8 mouse cellular contexts compared by ENCODE assay signal in genomic region chr12:87199206-87199972, GRCm38 (mm10). TPM values are rescaled to one million over a fixed set of nuclear protein-coding genes. Genes with fewer than 3 reads are reported as not detected.
A peak's percentile ranks its signal among the peaks of the same experiment; 100 is the strongest.
DNase-seq lines count a peak whose midpoint lies in the region; ATAC-seq and TF ChIP-seq lines count a peak whose summit lies in the region.

Gene Samd15, plus strand, starts transcription at chr12:87199723.

- WGBS in embryonic facial prominence, embryonic 12.5 days: under 1% methylated on average over 38 of the region's 38 CpGs
- under 1% methylated on average over 38 of the region's 38 CpGs for WGBS in heart, embryonic 13.5 days
- 1% methylated on average over 38 of the region's 38 CpGs for WGBS in kidney, embryonic 14.5 days
- 2% methylated on average over 38 of the region's 38 CpGs for WGBS in liver, embryonic 13.5 days (ENCODE audit: insufficient replicate concordance)

- peak; percentile 65 to 91 for DNase-seq in adrenal gland, adult (ENCODE audit: inconsistent age in 2 of 2, low spot score in 1 of 2)
- DNase-seq in liver, embryonic 13.5 days: peak; percentile 26
- DNase-seq in natural killer cell, adult 2 months (ENCODE audit: low spot score in 2 of 2): peak; percentile 2 to 24
- peak; percentile 65 for DNase-seq in testis, postnatal 14 days (ENCODE audit: low spot score)

- peak within 1 kb of the TSS; percentile 65 for H3K4me3 ChIP-seq in C2C12 (ENCODE audit: insufficient read depth, poor library complexity, severe bottlenecking)
- peak within 1 kb of the TSS; percentile 87 for H3K4me3 ChIP-seq in embryonic facial prominence, embryonic 12.5 days
- H3K4me3 ChIP-seq in heart, embryonic 13.5 days: peak within 1 kb of the TSS; percentile 93
- H3K4me3 ChIP-seq in kidney, embryonic 14.5 days (ENCODE audit: low read length): peak within 1 kb of the TSS; percentile 91
- H3K4me3 ChIP-seq in liver, embryonic 13.5 days (replicated peaks): peak within 1 kb of the TSS; percentile 74

- H3K27ac ChIP-seq in embryonic facial prominence, embryonic 12.5 days: peak within 1 kb of the TSS; percentile 80
- H3K27ac ChIP-seq in heart, embryonic 13.5 days (replicated peaks): peak within 1 kb of the TSS; percentile 59; the same call in 1 of the 2 replicates
- H3K27ac ChIP-seq in kidney, embryonic 14.5 days (ENCODE audit: low read depth, low read length): peak within 1 kb of the TSS; percentile 30; the same call in 1 of the 2 replicates
- H3K27ac ChIP-seq in liver, embryonic 13.5 days: no peak within 1 kb of the TSS

- H3K79me3 ChIP-seq in C2C12 (ENCODE audit: low read depth): peaks cover 3% of the 10 kb centered on the region

- H3K9ac ChIP-seq in embryonic facial prominence, embryonic 12.5 days: peak within 1 kb of the TSS; percentile 82
- H3K9ac ChIP-seq in heart, embryonic 13.5 days: peak within 1 kb of the TSS; percentile 96
- H3K9ac ChIP-seq in kidney, embryonic 14.5 days (ENCODE audit: low read depth, low read length): peak within 1 kb of the TSS; percentile 89
- H3K9ac ChIP-seq in liver, embryonic 13.5 days: peak within 1 kb of the TSS; percentile 79

- H3ac ChIP-seq in C2C12 (ENCODE audit: control insufficient read depth, insufficient read length, low read depth): peak within 1 kb of the TSS; percentile 60

- TF ChIP-seq CTCF in C2C12 (IDR thresholded peaks at IDR 0.05; ENCODE audit: control insufficient read depth, insufficient read depth, insufficient read length): no peak

- no peaks in the 10 kb centered on the region for H3K27me3 ChIP-seq in C2C12 (ENCODE audit: control insufficient read depth, insufficient read depth, insufficient read length)
- H3K27me3 ChIP-seq in embryonic facial prominence, embryonic 12.5 days: 0 out of 2 replicates have a peak, but pooled peaks cover 2% of the 10 kb centered on the region
- H3K27me3 ChIP-seq in heart, embryonic 13.5 days (replicated peaks): 0 out of 2 replicates have a peak, but pooled peaks cover 4% of the 10 kb centered on the region
- H3K27me3 ChIP-seq in kidney, embryonic 14.5 days (ENCODE audit: control insufficient read depth, insufficient read depth, low read length): no peaks in the 10 kb centered on the region
- peaks cover 31% of the 10 kb centered on the region for H3K27me3 ChIP-seq in liver, embryonic 13.5 days

- peaks cover 15% of the 10 kb centered on the region; the same call in 1 of the 2 replicates for H3K4me1 ChIP-seq in embryonic facial prominence, embryonic 12.5 days
- H3K4me1 ChIP-seq in heart, embryonic 13.5 days: peaks cover 10% of the 10 kb centered on the region
- peaks cover 6% of the 10 kb centered on the region; the same call in 1 of the 2 replicates for H3K4me1 ChIP-seq in kidney, embryonic 14.5 days (ENCODE audit: control insufficient read depth, insufficient read depth, low read length)
- peaks cover 23% of the 10 kb centered on the region for H3K4me1 ChIP-seq in liver, embryonic 13.5 days (replicated peaks)

- H3K36me3 ChIP-seq in C2C12 (ENCODE audit: control insufficient read depth, insufficient read depth): no peaks in the 10 kb centered on the region
- H3K36me3 ChIP-seq in embryonic facial prominence, embryonic 12.5 days: no peaks in the 10 kb centered on the region
- H3K36me3 ChIP-seq in heart, embryonic 13.5 days: no peaks in the 10 kb centered on the region
- no peaks in the 10 kb centered on the region for H3K36me3 ChIP-seq in kidney, embryonic 14.5 days (ENCODE audit: control insufficient read depth, insufficient read depth, low read length)
- no peaks in the 10 kb centered on the region for H3K36me3 ChIP-seq in liver, embryonic 13.5 days

- no peak; the same call in 1 of the 2 replicates for ATAC-seq in embryonic facial prominence, embryonic 12.5 days (ENCODE audit: insufficient number of reproducible peaks, insufficient read depth, low FRiP score, low TSS enrichment)
- ATAC-seq in heart, embryonic 13.5 days (ENCODE audit: extremely low read depth, insufficient number of reproducible peaks, low FRiP score, low TSS enrichment): peak; percentile 44; the same call in 1 of the 2 replicates
- peak; percentile 70; the same call in 1 of the 2 replicates for ATAC-seq in kidney, embryonic 14.5 days (ENCODE audit: low FRiP score, low TSS enrichment)
- peak; percentile 61 for ATAC-seq in liver, embryonic 13.5 days (ENCODE audit: low read depth)

- peaks cover 14% of the 10 kb centered on the region for H3K79me2 ChIP-seq in C2C12 (ENCODE audit: control insufficient read depth, insufficient read depth)

- peak within 1 kb of the TSS; percentile 74 for H3K4me2 ChIP-seq in embryonic facial prominence, embryonic 12.5 days (replicated peaks)
- peak within 1 kb of the TSS; percentile 92 for H3K4me2 ChIP-seq in heart, embryonic 13.5 days
- H3K4me2 ChIP-seq in kidney, embryonic 14.5 days (replicated peaks; ENCODE audit: low read depth, low read length): peak within 1 kb of the TSS; percentile 95
- H3K4me2 ChIP-seq in liver, embryonic 13.5 days: peak within 1 kb of the TSS; percentile 95

- H3K9me3 ChIP-seq in embryonic facial prominence, embryonic 12.5 days: no peaks in the 10 kb centered on the region
- no peaks in the 10 kb centered on the region for H3K9me3 ChIP-seq in heart, embryonic 13.5 days
- no peaks in the 10 kb centered on the region for H3K9me3 ChIP-seq in kidney, embryonic 14.5 days (ENCODE audit: control insufficient read depth, low read length)
- H3K9me3 ChIP-seq in liver, embryonic 13.5 days (replicated peaks): no peaks in the 10 kb centered on the region

TF ChIP-seq in C2C12, 6 proteins besides CTCF, POLR2A, EP300 and RAD21:
- no peak for TF ChIP-seq MYOD1 (IDR thresholded peaks at IDR 0.05; ENCODE audit: control insufficient read depth, insufficient read length, low read depth)
- TF ChIP-seq USF1 (IDR thresholded peaks at IDR 0.05; ENCODE audit: low read depth): no peak
- no peak for TF ChIP-seq MYOG (IDR thresholded peaks at IDR 0.05; ENCODE audit: control insufficient read depth, extremely low read depth, insufficient read length)
- TF ChIP-seq CEBPB (IDR thresholded peaks at IDR 0.05; ENCODE audit: low read depth): no peak
- TF ChIP-seq FOSL1 (IDR thresholded peaks at IDR 0.05; ENCODE audit: insufficient read depth, low read length, poor library complexity, severe bottlenecking): no peak
- no peak for TF ChIP-seq MAX (IDR thresholded peaks at IDR 0.05)

RNA-seq across cellular contexts. Expression of gene Samd15, which starts in this region (rescaled TPM):
- polyA plus RNA-seq in C2C12 (2012; fragmentation: generic; extraction: Trizol): 0.26 TPM
- 0.52 and 1.8 TPM in 2 replicates for polyA plus RNA-seq in embryonic facial prominence, embryonic 12.5 days (2016; fragmentation: Nextera tagmentation; extraction: Ambion mirVana)
- 0.59 and 0.76 TPM in 2 replicates for polyA plus RNA-seq in heart, embryonic 13.5 days (2015; fragmentation: Nextera tagmentation; extraction: Ambion mirVana)
- 1.1 and 1.2 TPM in 2 replicates for polyA plus RNA-seq in kidney, embryonic 14.5 days (2014; fragmentation: Nextera tagmentation; extraction: Ambion mirVana)
- 8.8 and 12.4 TPM in 2 replicates for polyA plus RNA-seq in liver, embryonic 13.5 days (2015; fragmentation: Nextera tagmentation; extraction: Ambion mirVana)

Comparison
In these comparisons a context has a peak if more than half of its experiments do, and no peak if none do; other contexts are left out.
1. Peak in ATAC-seq, H3K4me3 ChIP-seq, H3K27ac ChIP-seq, H3K9ac ChIP-seq and H3K4me2 ChIP-seq in heart, embryonic 13.5 days; RNA of the gene not detected or under 1 TPM.
2. DNase-seq: peak in every context shown above with its lines; median percentile 78 in adrenal gland, adult; 65 in testis, postnatal 14 days; 26 in liver, embryonic 13.5 days; 13 in natural killer cell, adult 2 months.